Mouse (Mus musculus) brown adipose tissue, adult 24 weeks (tissue): ENCODE measurements around the gene Tmc2. TPM values are rescaled to one million over a fixed set of nuclear protein-coding genes. Genes with fewer than 3 reads are reported as not detected.

Experiments used
- H3K27ac ChIP-seq: fragments of 200-500 bp; replicated peaks from 2 replicates; pipeline ENCODE4 v1.5.1; 2012; ENCODE audit warnings: low read depth, mild to moderate bottlenecking, low read length
- H3K4me1 ChIP-seq: fragments of 200-500 bp; 2 replicates; pipeline ENCODE4 v1.6.1; 2012; ENCODE audit warnings: low read length, mixed read lengths; ENCODE audit not compliant: control insufficient read depth, insufficient read depth, insufficient read length
- H3K4me3 ChIP-seq: fragments of 200-500 bp; 2 replicates; pipeline ENCODE4 v1.5.1; 2012; ENCODE audit warnings: low read depth, mild to moderate bottlenecking, low read length, moderate library complexity; ENCODE audit not compliant: insufficient read depth
- polyA plus RNA-seq: library from polyadenylated mRNA; stranded (reverse); fragments of >200 nt; gene quantifications from 2 replicates; pipeline ENCODE4 v1.2.4, GENCODE M21; 2012; ENCODE audit not compliant: missing spikeins, insufficient read depth, insufficient read length

Tmc2 gene
- polyA plus RNA-seq, 1 experiment: not detected

DNA sequence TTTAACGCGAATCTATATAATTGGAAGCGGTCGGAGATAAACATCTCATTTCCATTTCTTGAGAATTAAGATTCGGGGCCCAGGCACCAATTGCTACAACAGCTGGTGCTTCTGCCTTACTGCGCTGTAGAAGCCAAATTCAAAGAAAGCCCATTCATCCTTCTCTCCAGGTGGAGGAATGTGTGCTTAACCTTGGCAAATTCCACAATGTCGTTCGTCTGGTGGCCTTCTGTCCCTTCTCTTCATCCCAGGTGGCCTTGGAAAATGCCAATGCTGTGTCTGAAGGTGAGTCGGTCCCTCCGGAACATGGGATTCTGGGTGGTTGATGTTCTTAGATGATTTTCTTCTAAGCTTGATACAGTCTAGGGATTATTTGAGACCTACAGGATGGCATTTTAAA lies 79.9 kb downstream of the Tmc2 start:
- Histone ChIP-seq H3K27ac (no peak overlapping the region), H3K4me3 (peak overlapping the region; percentile 85), H3K4me1 (no peaks in the 10 kb centered on the region)

DNA sequence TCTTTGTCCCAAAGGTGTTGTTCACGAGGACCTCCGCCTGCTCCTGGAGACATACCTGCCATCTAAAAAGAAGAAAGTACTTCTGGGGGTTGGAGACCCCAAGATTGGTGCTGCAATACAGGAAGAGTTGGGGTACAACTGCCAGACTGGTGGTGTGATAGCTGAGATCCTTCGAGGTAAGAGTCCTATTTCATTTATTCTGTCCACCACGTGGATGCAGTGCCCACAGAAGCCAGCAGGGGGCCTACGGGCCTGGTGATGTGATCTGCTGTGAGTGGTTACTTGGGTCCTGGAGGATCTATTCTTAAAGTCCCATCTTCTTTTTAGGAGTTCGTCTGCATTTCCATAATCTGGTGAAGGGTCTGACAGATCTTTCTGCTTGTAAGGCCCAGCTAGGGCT lies 80.7 kb downstream of the Tmc2 start:
- no peaks in the 10 kb centered on the region for H3K4me1 ChIP-seq
- H3K4me3 ChIP-seq: peak overlapping the region; percentile 24; the same call in 1 of the 2 replicates
- H3K27ac ChIP-seq: no peak overlapping the region

DNA sequence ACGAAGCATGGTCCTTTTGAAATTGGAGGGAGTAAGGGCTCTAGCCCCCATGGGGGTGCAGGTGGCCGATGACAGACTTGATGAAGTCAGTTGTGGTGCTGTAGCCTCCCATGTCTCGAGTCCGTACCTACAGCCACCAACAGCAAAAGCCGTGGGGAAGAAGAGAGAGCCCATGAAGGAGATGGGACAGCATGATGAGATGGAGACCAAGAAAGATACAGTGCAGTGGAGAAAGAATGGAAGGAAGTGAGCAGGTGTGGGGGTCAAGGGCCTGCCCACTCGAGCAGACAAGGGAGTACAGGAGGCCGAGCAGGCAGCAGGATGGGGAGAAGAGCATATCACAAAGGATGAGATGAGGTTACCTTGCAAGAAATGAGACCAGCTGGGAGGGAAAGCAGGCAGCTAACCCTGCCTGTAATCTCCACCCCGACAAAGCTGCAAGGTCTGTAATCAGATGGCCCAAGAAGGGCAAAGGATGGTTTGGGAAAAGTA lies 84.7 kb downstream of the Tmc2 start:
- Histone ChIP-seq H3K4me3 (no peak overlapping the region), H3K4me1 (no peaks in the 10 kb centered on the region), H3K27ac (no peak overlapping the region)

DNA sequence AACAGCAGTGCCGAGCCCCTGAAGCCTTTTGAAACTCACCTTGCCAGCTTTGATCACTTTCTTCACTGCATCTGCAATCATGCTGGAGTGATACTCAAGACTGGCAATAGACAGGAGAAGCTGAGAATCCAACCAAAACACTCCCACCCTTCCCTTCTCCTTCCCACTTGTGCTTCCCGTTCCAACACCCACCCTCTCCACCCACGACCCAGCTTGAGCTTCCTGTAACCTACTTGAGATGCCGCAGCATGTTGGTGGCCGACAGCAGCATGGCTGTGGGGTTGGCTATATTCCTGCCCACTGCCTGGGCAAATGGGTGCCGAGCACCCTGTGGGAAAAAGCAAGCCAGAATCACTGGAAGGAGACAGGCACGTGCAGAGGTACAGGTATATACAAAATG lies 85.2 kb downstream of the Tmc2 start:
- Histone ChIP-seq H3K4me1 (no peaks in the 10 kb centered on the region), H3K4me3 (no peak overlapping the region), H3K27ac (no peak overlapping the region)

DNA sequence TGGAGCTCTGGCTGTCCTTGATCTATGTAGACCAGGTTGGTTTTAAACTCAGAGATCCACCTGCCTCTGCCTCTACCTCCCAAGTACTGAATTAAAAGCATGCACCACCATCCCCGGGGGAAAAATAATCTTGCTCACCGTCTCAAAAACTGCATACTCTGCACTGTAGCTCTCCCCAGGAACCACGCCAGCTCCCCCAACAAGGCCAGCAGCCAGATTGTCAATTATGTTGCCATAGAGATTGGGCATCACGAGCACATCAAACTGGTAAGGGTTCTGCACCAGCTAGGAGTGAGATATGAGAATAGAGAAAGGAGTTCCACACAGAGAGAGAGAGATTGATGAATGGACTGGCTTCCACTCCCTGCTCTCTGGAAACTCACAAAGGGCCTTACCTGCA lies 85.8 kb downstream of the Tmc2 start:
- H3K27ac ChIP-seq: no peak overlapping the region
- no peaks in the 10 kb centered on the region for H3K4me1 ChIP-seq
- no peak overlapping the region for H3K4me3 ChIP-seq

DNA sequence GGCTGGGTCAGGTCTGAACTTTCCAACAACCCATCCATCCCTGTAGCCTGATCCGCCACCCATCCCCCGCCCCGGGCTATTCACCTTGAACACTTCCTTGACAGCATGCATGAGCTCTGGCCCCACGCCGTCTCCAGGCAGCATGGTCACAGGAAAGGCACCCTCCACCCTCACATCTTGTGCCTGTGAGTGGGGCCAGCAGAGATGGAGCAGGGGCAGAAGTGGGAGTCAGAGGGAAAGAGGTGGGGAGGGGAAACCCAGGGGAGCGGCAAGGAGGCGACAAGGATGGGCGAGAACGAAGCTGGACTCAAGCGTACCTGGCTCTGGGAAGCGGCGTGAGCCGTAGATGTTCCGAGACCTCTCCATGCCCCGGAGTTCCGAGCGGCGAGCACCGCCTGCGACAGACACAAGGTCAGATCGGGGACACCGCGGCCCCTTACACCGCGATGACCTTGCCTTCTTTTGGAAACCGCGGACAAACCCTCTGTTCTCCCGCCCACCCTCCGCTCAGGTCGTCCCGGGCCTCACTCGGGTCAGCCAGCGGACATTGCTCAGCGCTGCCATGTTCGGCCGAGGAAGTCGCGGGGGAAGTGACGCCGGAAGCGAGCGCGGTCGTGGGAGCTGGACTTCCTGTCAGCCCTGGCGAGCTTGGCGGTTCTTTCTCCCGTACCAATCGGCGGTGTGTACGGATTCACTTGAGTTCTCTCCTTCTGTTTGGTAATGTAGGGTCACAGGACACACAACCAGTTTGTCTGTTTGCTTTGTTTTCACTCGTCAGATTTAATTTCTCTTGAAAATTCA lies 89.1 kb downstream of the Tmc2 start, which contains the start of gene Idh3b:
Gene Idh3b, minus strand, starts transcription at position 694 of the 801 bp plus-strand sequence.
- Histone ChIP-seq H3K27ac (peak within 1 kb of the TSS; percentile 98), H3K4me3 (peak within 1 kb of the TSS; percentile 91), H3K4me1 (no peaks in the 10 kb centered on the region)

DNA sequence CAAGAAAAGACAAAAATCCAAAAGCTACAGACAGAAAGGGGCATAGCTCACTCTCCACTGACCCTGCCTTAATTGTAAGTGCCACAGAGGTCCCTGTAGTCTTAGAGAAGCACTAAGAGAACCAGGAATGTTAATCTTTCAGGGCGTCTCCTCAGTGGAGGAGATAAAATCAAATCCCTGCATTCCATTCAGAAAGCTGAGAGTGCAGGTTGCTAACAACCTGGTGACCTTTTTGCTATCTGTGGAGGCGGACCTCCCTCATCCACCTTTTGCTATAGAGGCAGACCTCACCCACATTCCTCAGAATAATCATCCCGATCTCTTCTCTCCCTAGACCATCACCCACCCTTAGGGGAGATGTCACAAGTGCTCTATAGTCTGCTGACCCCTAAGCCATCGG lies 94.1 kb downstream of the Tmc2 start:
- Histone ChIP-seq H3K4me3 (no peak overlapping the region), H3K27ac (no peak overlapping the region), H3K4me1 (no peaks in the 10 kb centered on the region)

DNA sequence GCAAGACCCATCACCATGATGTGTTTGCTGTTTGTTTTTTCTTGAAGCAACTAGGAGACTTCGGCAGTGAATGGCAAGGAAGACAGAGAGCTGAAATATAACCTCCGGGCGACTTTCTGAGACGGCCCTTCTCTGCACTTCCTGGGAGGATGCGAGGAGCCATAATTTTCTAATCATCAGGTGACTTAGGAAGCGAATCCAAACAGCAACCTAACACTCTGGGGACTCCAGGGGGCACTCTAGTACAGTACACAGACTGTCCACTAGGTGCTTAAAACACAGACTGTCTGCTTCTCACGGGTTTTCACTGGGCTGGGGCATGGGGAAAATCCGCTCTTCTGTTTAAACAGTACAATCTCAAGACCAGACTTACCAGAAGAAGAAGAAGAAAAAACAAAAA lies 96.4 kb downstream of the Tmc2 start:
- H3K27ac ChIP-seq: no peak overlapping the region
- H3K4me1 ChIP-seq: no peaks in the 10 kb centered on the region
- no peak overlapping the region for H3K4me3 ChIP-seq

DNA sequence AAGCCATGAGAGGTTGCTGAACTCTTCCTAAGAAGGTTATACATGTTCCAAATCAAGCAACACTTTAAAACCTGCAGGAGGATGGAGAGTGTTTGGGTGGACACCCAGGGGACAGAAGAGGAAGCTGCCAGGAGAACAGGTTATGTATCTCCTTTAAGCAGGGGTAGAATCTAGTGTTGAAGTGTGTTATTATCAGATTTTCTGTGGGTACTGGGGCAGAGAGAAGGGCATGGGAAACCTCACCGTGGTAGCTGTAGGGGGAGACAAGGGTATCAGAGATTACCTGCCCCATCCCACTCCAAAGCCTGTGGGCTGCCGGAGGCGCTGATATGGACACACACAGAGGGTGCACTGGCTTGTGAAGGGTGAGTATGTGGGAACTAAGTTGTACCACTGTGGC lies 98.0 kb downstream of the Tmc2 start:
- Histone ChIP-seq H3K27ac (no peak overlapping the region), H3K4me3 (no peak overlapping the region), H3K4me1 (no peaks in the 10 kb centered on the region)

DNA sequence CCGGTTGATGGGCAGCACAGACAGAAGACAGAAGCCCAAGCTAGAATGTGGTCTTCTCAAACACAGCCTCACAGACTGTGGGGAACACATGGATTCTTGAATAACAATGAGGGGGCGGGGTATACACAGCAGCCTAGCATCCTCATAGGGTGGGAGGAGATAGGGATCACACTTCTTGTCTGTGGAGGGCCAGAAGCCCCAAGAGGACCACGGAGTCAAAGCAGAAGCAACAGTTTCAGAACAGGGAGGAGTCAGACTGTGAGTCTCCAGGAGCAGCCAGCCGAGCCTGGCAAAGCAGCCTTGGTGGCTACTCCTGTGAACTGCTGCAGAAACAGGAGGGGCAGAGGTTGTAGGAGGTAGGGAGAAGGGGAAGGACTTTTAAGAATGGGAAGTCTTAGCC lies 98.5 kb downstream of the Tmc2 start:
- no peak overlapping the region for H3K4me3 ChIP-seq
- no peaks in the 10 kb centered on the region for H3K4me1 ChIP-seq
- H3K27ac ChIP-seq: no peak overlapping the region

DNA sequence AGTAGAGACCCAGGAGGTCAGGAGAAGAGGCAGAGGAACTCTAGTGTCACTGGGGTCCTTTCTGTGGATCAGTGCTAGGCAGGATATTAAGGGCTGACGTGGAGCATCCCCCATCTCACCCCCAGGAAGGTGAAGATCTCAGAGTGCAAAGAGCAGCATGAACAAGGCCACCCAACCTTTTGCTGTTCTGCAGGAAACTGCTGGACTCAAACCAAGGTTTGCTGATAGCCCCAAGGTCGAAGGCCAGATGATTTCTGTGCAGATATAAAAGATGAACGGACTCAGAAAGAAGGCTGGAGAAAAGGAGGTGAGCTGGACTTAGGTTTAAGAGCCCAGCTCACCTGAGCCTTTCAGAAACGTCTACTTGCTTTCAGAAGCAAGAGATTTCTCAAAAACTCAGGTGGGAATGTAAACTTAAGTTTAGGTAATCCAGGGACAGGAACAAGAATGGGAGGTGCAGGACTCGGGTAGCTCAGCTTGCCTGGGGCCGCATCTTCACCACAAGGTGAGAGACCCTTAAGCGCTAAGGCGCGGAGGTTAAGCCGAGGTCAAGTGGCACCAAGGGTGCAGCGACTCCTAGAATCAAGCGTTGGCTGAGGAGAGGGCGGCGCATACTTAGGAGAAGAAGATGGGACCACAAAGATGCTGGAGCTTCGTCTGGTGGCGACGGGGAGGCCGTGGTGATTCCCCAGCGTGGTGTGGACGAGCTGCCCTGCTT lies 99.4 kb downstream of the Tmc2 start:
- Histone ChIP-seq H3K4me1 (no peaks in the 10 kb centered on the region), H3K27ac (no peak overlapping the region), H3K4me3 (peak overlapping the region; percentile 64)

DNA sequence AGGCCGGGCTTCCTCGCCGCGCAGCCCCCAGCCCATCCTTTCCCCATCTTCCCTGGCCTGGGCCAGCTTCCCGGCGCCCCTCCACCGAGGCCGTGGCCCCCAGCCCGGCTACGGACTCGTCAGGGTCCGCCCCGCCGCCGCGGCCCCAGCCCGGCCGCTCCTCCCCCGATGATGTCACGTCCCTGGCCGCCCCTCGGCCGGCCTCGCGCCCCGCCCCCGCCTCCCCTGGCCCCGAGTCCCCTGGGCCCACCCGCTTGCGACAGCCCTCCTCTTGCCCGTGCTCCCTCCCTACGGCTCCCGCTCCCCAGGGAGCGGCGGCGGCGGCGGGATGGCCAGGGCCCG lies 99.9 kb downstream of the Tmc2 start, which contains the start of gene Ebf4:
Gene Ebf4, plus strand, starts transcription at position 234 of the 342 bp plus-strand sequence.
- Histone ChIP-seq H3K27ac (no peak within 1 kb of the TSS), H3K4me3 (peak within 1 kb of the TSS; percentile 64), H3K4me1 (no peaks in the 10 kb centered on the region)

DNA sequence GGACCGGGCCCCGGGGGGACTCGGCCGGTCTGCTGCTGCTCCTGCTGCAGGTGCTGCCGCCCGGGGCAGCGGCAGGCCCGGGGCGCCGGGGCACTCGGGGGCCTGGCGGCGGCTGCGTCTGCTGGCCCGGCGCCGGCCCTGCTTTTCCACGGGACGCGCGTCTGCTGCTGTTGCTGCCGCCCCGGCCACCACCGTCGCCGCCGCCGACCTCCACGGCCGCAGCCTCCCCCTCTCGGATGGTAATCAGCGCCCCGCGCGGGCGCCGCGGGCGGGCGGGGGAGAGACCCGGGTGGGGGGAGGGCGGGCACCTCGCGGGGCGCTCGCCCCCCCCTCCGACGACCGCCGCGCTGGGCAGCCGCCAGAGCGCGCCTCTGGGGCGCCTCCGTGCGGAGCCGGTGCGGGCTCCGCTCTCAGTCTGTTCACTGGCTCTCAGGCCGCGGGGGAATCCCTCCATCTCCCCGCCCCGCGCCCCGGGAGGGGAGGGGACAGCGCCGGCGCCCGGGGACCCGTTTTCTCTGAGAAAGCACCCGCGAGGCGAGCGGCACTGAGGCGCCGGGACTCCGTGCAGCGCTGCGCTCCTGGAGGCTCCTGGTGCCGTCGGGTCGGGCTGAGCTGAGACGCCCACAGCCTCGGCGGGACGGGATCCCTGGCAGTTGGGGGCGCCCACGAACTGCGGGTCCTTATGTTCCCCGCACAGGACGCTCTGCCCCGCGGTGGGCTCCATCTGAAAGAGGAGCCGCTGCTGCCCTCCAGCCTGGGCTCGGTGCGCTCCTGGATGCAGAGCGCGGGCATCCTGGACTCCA lies 100.5 kb downstream of the Tmc2 start:
- Histone ChIP-seq H3K4me1 (no peaks in the 10 kb centered on the region), H3K27ac (no peak overlapping the region), H3K4me3 (peak overlapping the region; percentile 64)

DNA sequence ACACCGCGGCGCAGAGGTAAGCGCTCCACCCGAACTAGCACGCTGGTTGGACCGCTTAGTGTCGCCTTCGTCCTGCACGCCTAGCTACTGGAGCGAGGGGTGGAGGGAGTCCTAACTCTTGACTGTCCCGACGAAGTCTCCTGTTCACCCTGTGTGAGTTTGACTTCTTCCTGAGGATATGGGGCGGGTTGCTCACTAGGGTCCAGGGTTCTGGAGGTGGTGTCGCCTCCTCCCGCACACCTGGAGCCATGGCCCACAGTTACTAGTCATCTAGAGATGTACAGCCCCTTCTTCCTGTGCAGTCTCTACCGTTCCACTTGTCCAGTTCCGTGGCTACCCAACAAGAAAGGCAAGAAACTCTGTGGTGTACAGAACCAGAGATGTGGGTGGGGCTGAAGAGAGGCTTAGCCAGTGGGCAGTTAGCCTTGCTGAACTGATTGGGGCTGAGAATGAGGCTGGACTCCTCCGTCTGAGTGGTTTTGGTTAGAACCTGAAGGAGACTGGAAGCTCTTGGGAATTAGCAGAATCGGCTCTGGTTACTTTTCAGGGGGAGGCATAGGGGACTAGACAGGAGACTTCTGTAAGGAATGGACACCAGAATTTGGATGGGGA lies 101.2 kb downstream of the Tmc2 start:
- no peak overlapping the region for H3K27ac ChIP-seq
- H3K4me3 ChIP-seq: peak overlapping the region; percentile 64
- no peaks in the 10 kb centered on the region for H3K4me1 ChIP-seq

DNA sequence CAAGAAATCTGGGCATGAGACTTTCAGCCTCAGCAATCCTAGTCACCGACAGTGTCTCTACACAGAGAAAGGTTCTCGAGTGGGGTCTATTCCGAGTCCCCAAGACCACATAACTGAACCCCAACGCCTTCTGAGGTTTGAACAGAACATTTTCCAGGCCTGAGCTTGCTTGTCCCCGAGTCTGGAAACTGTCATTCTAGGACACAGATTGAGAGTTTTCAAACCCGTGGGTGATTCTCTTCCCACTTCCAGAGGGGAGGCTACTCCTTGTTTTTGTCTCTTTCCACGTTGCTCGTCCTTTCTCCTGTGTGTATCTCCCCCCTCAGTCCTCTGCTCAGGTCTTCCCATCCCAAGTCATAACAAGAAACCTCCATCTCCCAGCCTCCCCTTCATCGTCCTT lies 102.6 kb downstream of the Tmc2 start:
- no peaks in the 10 kb centered on the region for H3K4me1 ChIP-seq
- no peak overlapping the region for H3K4me3 ChIP-seq
- H3K27ac ChIP-seq: no peak overlapping the region
